Mouse (Mus musculus): ENCODE results near the gene Gm8300. TPM values are rescaled to one million over a fixed set of nuclear protein-coding genes. Genes with fewer than 3 reads are reported as not detected.

Gene Gm8300
- polyA plus RNA-seq (2012; ENCODE audit: low replicate concordance): not detected in 2 replicates

DNA sequence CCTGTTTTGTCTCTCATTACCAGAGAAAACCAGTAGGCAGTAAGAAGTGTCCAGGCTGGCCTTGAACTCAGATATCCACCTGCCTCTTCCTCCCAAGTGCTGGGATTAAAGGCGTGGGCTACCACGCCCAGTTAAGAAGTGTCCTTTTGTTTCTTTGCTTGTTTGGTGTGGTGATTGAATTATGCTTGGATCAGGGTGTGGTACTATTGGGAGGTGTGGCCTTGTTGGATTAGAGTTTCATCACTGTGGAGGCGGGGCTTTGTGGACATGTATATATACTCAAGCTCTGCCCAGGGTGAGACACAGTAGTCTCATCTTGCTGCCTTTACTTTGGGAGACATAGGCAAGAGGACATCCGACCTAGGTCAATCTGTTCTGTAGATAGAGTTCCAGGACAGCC lies at the start of gene Gm8300:
Gene Gm8300 (plus strand): TSS at position 301 of the 400 bp plus-strand sequence.

DNA sequence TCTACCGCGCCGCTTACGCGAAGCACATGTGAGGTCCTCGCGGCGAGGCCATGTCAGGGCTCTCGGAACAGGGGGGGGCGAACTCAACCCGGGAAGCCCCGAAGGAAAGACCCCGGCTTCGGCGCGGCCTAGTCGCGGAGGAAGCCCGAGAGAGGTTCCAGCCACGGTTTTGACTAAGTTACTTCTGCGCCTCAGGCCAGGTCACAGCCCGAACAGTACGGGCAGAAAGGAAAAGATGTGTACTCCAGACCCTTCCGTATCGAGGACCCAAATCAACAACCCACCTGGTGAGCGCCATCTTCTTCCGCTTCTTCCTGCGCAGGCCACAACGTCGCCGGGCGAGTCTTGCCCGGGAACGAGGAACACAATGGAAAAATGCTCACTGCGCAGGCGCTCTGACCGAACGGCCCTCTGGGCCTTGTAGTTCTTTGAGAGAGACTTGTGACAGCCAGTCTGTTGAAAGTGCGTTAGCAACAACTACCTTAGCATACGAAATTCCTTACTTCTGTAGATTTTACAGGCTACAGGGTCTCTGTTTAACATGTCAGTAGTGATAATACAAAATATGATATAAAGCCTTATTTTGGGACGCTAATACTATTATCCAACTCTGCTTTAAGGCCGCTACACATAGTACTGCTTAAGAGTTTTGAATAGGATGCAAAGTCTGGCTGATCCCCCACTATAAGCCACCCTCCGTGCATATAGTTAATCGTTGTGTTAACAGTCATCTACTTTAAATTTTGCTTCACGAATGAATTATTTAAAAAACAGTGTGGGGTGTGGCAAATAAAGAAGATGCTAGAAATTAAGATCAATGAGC lies 41.9 kb upstream of the Gm8300 start, which contains the start of gene Snw1:
Gene Snw1 (minus strand): TSS at position 311 of the 823 bp plus-strand sequence.

DNA sequence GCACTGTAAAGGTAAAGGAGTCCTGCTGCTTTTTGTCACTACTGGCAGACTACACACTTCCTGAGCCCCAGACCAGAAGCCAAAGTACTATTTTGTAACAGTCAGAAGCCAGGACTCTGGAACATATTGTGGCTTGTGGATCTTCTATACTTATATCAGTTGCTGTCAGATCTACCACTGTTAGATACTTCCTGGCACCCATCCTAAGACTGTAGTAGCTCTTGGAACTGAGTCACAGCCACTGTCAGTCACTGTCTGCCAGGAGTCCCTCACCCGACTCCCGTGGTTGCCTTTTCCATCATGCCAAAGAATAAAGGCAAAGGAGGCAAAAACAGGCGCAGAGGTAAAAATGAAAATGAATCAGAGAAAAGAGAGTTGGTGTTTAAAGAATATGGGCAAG lies 19.7 kb upstream of the Gm8300 start, which contains the start of gene Gm5788:
Gene Gm5788 (plus strand): TSS at position 301 of the 400 bp plus-strand sequence.

Other genes with a start within 250 kb of the Gm8300 start
- gene Vipas39, start 248.1 kb upstream of the Gm8300 start, polyA plus RNA-seq (2012; ENCODE audit: low replicate concordance): 0.61 and 0.76 TPM in 2 replicates
- gene Ahsa1, start 247.8 kb upstream of the Gm8300 start, polyA plus RNA-seq (2012; ENCODE audit: low replicate concordance): 65.5 and 69.7 TPM in 2 replicates
- gene Ism2, start 214.6 kb upstream of the Gm8300 start, polyA plus RNA-seq (2012; ENCODE audit: low replicate concordance): not detected in 2 replicates
- gene Sptlc2, start 126.0 kb upstream of the Gm8300 start, polyA plus RNA-seq (2012; ENCODE audit: low replicate concordance): 13.0 and 15.6 TPM in 2 replicates
- 0.73 TPM in 1 of 2 replicates, not detected in the other for gene Slirp, start 70.4 kb upstream of the Gm8300 start, polyA plus RNA-seq (2012; ENCODE audit: low replicate concordance)
- gene Alkbh1, start 70.3 kb upstream of the Gm8300 start, polyA plus RNA-seq (2012; ENCODE audit: low replicate concordance): 43.7 and 55.6 TPM in 2 replicates
- gene Snw1, start 42.0 kb upstream of the Gm8300 start, polyA plus RNA-seq (2012; ENCODE audit: low replicate concordance): 2.6 and 14.1 TPM in 2 replicates
- gene Gm5788, start 19.6 kb upstream of the Gm8300 start, polyA plus RNA-seq (2012; ENCODE audit: low replicate concordance): not detected in 2 replicates
- not detected in 2 replicates for gene Oog1, start 88.4 kb downstream of the Gm8300 start, polyA plus RNA-seq (2012; ENCODE audit: low replicate concordance)
- gene Gm4027, start 104.6 kb downstream of the Gm8300 start, polyA plus RNA-seq (2012; ENCODE audit: low replicate concordance): not detected in 2 replicates
- gene Gm16381, start 130.3 kb downstream of the Gm8300 start, polyA plus RNA-seq (2012; ENCODE audit: low replicate concordance): not detected in 2 replicates